In genomic region chr6:51270216-51271127, GRCm38 (mm10) we compare ENCODE assay signal across 8 mouse cellular contexts.
DNase-seq lines count a peak whose midpoint lies in the region.

No protein-coding gene starts in this region.

- peaks cover 64% of the 10 kb centered on the region for H3K27me3 ChIP-seq in megakaryocyte, embryonic 14.5 days (replicated peaks)

- DNase-seq in WW6 (ENCODE audit: low read depth, low spot score) = peak; percentile 91
- DNase-seq in cerebellum, postnatal 4 days (ENCODE audit: low spot score in 2 of 2) = peak; percentile 56 to 71
- peak; percentile 50 to 71 for DNase-seq in gastrocnemius, adult 8-10 months (ENCODE audit: low spot score in 2 of 2)
- peak; percentile 81 for DNase-seq in hindlimb bud, embryonic 11.5 days (ENCODE audit: extremely low spot score, low read depth, low spot score)
- DNase-seq in left cerebral cortex, adult 9 months (ENCODE audit: low spot score in 2 of 2) = peak; percentile 33 to 41
- peak; percentile 44 for DNase-seq in right cerebral cortex, postnatal 25 days
- DNase-seq in urinary bladder, postnatal 36 days (ENCODE audit: low spot score in 2 of 2) = peak; percentile 91 to 94

- H3K9me3 ChIP-seq in megakaryocyte, embryonic 14.5 days = peaks cover 10% of the 10 kb centered on the region

- no peaks in the 10 kb centered on the region for H3K36me3 ChIP-seq in megakaryocyte, embryonic 14.5 days (replicated peaks; ENCODE audit: low read length)

- H3K4me1 ChIP-seq in megakaryocyte, embryonic 14.5 days = peaks cover 20% of the 10 kb centered on the region

- peak overlapping the region; percentile 93 for H3K4me3 ChIP-seq in megakaryocyte, embryonic 14.5 days (replicated peaks)

Comparison
In these comparisons a context has a peak if more than half of its experiments do, and no peak if none do; other contexts are left out.
1. Peak in every context shown above with its lines: DNase-seq and H3K4me3 ChIP-seq.
2. DNase-seq: peak in every context shown above with its lines; median percentile 92 in urinary bladder, postnatal 36 days; 91 in WW6; 81 in hindlimb bud, embryonic 11.5 days; 64 in cerebellum, postnatal 4 days; 60 in gastrocnemius, adult 8-10 months; 44 in right cerebral cortex, postnatal 25 days; 37 in left cerebral cortex, adult 9 months.